Mouse (Mus musculus) C2C12 (cell line): Measurements from ENCODE around the gene Pcdh15.

Experiments used
- CEBPB ChIP-seq: IDR thresholded peaks from one replicate; pipeline ENCODE4 v1.6.1; 2011; ENCODE audit warnings: low read depth, mild to moderate bottlenecking, control low read depth, moderate library complexity
- CTCF ChIP-seq: IDR thresholded peaks from one replicate; pipeline ENCODE4 v1.5.1; 2011; ENCODE audit not compliant: control insufficient read depth, insufficient read depth, insufficient read length
- FOSL1 ChIP-seq: IDR thresholded peaks from one replicate; pipeline ENCODE4 v1.8.0; 2011; ENCODE audit warnings: mild to moderate bottlenecking, low read length; ENCODE audit not compliant: poor library complexity, insufficient read depth, severe bottlenecking
- MAX ChIP-seq: IDR thresholded peaks from one replicate; pipeline ENCODE4 v1.6.1; 2011; ENCODE audit warnings: mild to moderate bottlenecking, control low read depth
- MYOD1 ChIP-seq: IDR thresholded peaks from one replicate; pipeline ENCODE4 v1.6.1; 2011; ENCODE audit warnings: low read depth; ENCODE audit not compliant: control insufficient read depth, insufficient read length
- USF1 ChIP-seq: IDR thresholded peaks from one replicate; pipeline ENCODE4 v1.6.1; 2011; ENCODE audit warnings: low read depth, mild to moderate bottlenecking, control low read depth, moderate library complexity

GRCm38 (mm10) chr10:73782945-73783344 lies 683.8 kb downstream of the Pcdh15 start:
- TF ChIP-seq CTCF (no peak), MAX (no peak), CEBPB (no peak), USF1 (no peak), FOSL1 (no peak), MYOD1 (no peak)
